In genomic region chr10:76798751-76799585, GRCm38 (mm10) we compare ENCODE assay signal across 11 mouse cellular contexts.
A peak's percentile ranks its signal among the peaks of the same experiment; 100 is the strongest.
DNase-seq lines count a peak whose midpoint lies in the region; ATAC-seq and TF ChIP-seq lines count a peak whose summit lies in the region.
"Had no signal": no experiment of that assay in that cellular context is flagged by ENCODE, and none has a peak within 500 bp of the region (broad histone marks: within the 10 kb centered on the region; RNA-seq: fewer than 3 reads in every experiment).

No protein-coding gene starts in this region.

- 0 out of 2 replicates have a peak, but pooled peaks cover 5% of the 10 kb centered on the region for H3K36me3 ChIP-seq in midbrain, embryonic 16.5 days (ENCODE audit: control insufficient read depth, insufficient read depth, low read length)
- H3K36me3 ChIP-seq in midbrain, postnatal 0 days (ENCODE audit: insufficient read depth, low read length) = peaks cover 6% of the 10 kb centered on the region
- no peaks in the 10 kb centered on the region for H3K36me3 ChIP-seq in megakaryocyte, embryonic 14.5 days (replicated peaks; ENCODE audit: low read length)

- H3K9me3 ChIP-seq in midbrain, embryonic 16.5 days (replicated peaks; ENCODE audit: control insufficient read depth, low read length, poor library complexity, severe bottlenecking) = no peaks in the 10 kb centered on the region
- no peaks in the 10 kb centered on the region for H3K9me3 ChIP-seq in midbrain, postnatal 0 days (ENCODE audit: low read length)
- H3K9me3 ChIP-seq in megakaryocyte, embryonic 14.5 days = no peaks in the 10 kb centered on the region
- H3K9me3 ChIP-seq: neural tube, embryonic 13.5 days had no signal

- H3K4me2 ChIP-seq in midbrain, embryonic 16.5 days (ENCODE audit: low read length) = no peak overlapping the region
- no peak overlapping the region for H3K4me2 ChIP-seq in midbrain, postnatal 0 days (ENCODE audit: low read depth, low read length, poor library complexity, severe bottlenecking)
- H3K4me2 ChIP-seq: lung, embryonic 14.5 days; neural tube, embryonic 13.5 days had no signal

- 74% methylated on average over 17 of the region's 17 CpGs for WGBS in midbrain, embryonic 16.5 days
- WGBS in midbrain, postnatal 0 days = 80% methylated on average over 17 of the region's 17 CpGs

- peak; percentile 57 for DNase-seq in cerebellum, adult 11-12 months
- no peak for DNase-seq in cerebellum, postnatal 36 days
- DNase-seq in midbrain, postnatal 0 days (ENCODE audit: low spot score) = no peak
- DNase-seq in thymus, postnatal 36 days = peak; percentile 40 to 51
- DNase-seq in gastrocnemius, postnatal 4 days (ENCODE audit: low spot score in 2 of 2) = no peak
- DNase-seq in liver = no peak
- DNase-seq: kidney, adult 18-20 months; lung, embryonic 14.5 days had no signal

- H3K9ac ChIP-seq in midbrain, embryonic 16.5 days (ENCODE audit: low read depth, low read length) = no peak overlapping the region
- H3K9ac ChIP-seq in midbrain, postnatal 0 days (replicated peaks; ENCODE audit: low read length, poor library complexity, severe bottlenecking) = no peak overlapping the region
- H3K9ac ChIP-seq: lung, embryonic 14.5 days; neural tube, embryonic 13.5 days had no signal

- H3K27me3 ChIP-seq in midbrain, embryonic 16.5 days (ENCODE audit: control insufficient read depth, insufficient read depth, low read depth, low read length) = no peaks in the 10 kb centered on the region
- H3K27me3 ChIP-seq in midbrain, postnatal 0 days (ENCODE audit: insufficient read depth, low read length) = no peaks in the 10 kb centered on the region
- H3K27me3 ChIP-seq in megakaryocyte, embryonic 14.5 days (replicated peaks) = peaks cover 39% of the 10 kb centered on the region
- H3K27me3 ChIP-seq: neural tube, embryonic 13.5 days had no signal

- H3K27ac ChIP-seq in midbrain, embryonic 16.5 days (ENCODE audit: low read length) = no peak overlapping the region
- no peak overlapping the region for H3K27ac ChIP-seq in midbrain, postnatal 0 days (ENCODE audit: low read depth, low read length)
- H3K27ac ChIP-seq: neural tube, embryonic 13.5 days had no signal

- TF ChIP-seq CTCF in midbrain, postnatal 0 days (IDR thresholded peaks at IDR 0.05) = no peak

- H3K4me1 ChIP-seq in midbrain, embryonic 16.5 days (ENCODE audit: control insufficient read depth, insufficient read depth, low read length) = peaks cover 7% of the 10 kb centered on the region
- peaks cover 4% of the 10 kb centered on the region; the same call in 1 of the 2 replicates for H3K4me1 ChIP-seq in midbrain, postnatal 0 days (ENCODE audit: insufficient read depth, low read length)
- peaks cover 10% of the 10 kb centered on the region; the same call in 1 of the 2 replicates for H3K4me1 ChIP-seq in megakaryocyte, embryonic 14.5 days

- no peak overlapping the region for H3K4me3 ChIP-seq in midbrain, embryonic 16.5 days (ENCODE audit: low read depth, low read length)
- H3K4me3 ChIP-seq in midbrain, postnatal 0 days (ENCODE audit: low read depth, low read length) = no peak overlapping the region
- H3K4me3 ChIP-seq in megakaryocyte, embryonic 14.5 days (replicated peaks) = peak overlapping the region; percentile 43
- H3K4me3 ChIP-seq: neural tube, embryonic 13.5 days had no signal

- ATAC-seq in midbrain, embryonic 16.5 days = peak; percentile 25; the same call in 1 of the 2 replicates
- no peak for ATAC-seq in midbrain, postnatal 0 days (ENCODE audit: low FRiP score)

Comparison
In these comparisons a context has a peak if more than half of its experiments do, and no peak if none do; other contexts are left out.
1. DNase-seq: peak in cerebellum, adult 11-12 months (single experiment) and thymus, postnatal 36 days (2 of 2); none in cerebellum, postnatal 36 days (0 of 2), midbrain, postnatal 0 days (single experiment), gastrocnemius, postnatal 4 days (0 of 2) and liver (single experiment).